Mouse (Mus musculus): ENCODE results near the gene Adamtsl4. TPM values are rescaled to one million over a fixed set of nuclear protein-coding genes. Genes with fewer than 3 reads are reported as not detected.

Adamtsl4 gene
- total RNA-seq (2014; fragmentation: Nextera tagmentation) (0.20 TPM in 1 of 2 replicates, not detected in the other), total RNA-seq (2017) (not detected in 2 replicates)

DNA sequence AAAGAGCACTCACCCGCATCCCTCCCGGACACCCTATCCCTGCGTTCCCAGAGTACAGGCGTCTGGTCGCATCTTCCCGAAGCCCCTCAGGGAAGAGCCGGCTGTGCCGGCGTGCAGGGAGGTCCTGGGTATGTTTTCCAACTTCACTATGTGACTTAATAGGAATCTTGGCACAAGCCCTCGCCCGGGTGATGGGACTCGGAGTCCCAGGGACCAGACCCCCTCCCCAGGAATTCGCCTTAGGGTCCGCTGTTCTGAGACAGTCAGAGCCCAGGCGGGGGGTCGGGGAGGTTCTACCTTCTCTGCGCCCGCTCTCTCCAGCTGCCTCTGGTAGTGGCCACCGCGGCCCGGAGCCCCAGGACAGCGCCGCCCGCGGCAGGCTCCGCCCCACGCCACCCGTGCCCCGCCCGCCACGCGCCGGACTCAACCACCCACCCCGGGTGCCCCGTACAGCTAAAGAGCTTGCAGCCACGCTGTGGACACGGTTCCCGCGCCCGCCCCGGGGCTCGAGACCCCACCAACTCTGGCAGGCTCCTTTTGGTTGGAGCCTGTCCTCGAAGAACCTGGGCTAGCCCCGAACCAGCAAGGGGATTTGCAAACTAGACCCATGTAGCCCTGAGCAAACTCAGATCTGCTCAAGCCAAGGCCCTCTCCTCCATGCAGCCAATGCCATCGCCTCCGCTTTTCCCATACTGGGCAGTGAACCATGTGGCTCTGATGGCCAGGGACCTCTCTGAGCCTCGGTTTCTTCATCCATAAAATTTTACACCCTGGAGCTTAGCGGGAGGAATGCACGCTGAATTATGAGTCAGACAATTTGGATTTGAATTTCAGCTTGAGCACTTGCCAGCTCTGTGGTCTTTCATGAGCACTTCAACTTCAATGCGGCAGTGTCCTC lies at the start of gene Adamtsl4:
Gene Adamtsl4, minus strand, starts transcription at position 394 of the 898 bp plus-strand sequence.
- peak; percentile 66 for ATAC-seq (replicated peaks; ENCODE audit: low FRiP score, low TSS enrichment, poor library complexity, severe bottlenecking)

DNA sequence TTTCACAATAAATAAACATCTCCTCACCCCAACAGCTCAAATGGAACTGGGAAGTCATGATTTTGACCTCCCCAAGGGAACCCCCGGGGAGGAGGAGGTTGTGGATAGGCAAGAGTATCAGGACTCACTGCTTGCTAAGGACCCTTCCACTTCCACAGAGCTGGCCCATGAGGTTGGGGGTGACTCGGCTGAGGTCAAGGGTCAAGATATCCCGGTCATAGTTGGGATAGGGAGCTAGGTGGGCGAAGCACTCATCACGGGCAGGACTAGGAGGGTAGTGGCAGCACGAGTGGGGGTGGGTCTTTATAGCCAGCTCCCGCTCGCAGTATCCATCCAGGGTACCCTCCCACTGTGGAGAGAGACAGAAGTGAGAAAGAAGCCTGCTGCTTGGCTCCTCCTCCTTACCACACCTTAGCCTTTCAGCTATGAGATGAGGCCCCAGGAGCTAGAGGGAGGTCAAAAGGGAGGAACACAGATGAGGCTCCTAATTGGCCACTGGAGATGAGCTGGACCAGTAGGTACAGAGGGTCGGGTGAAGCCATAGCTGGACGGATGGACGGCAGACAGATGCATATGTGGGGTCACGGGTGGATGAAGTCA lies 47.5 kb upstream of the Adamtsl4 start:
- no peak for ATAC-seq (replicated peaks; ENCODE audit: low FRiP score, low TSS enrichment, poor library complexity, severe bottlenecking)

DNA sequence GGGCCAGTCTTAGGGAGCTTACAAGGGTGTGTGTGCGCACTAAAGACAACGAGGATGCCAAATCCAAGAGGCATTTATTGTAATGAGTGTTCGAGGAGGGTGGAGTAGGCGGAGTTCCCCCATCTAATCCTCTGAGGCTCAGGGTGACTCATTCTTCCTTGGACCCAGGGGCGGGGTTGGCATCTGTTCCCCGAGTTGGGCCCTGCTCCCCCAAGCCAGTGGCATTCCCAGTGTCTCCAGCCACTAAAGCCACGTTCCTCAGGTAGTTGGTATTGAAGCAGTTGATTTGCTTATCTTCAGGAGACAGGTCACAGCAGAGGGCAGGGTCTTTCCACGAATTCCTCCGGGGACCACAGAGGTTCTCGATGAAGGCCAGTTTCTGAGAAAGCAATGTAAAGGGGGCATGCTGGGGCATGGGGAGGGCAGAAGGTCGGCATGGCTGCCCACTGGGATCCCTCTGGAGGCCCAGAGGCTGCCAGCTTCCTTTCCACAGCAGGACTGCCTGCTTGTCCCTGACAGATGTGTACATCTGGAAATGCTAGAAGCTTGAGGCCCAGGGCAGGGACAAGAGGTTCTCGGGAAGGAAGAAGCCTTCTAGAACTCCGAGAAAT lies 46.5 kb upstream of the Adamtsl4 start:
- ATAC-seq (replicated peaks; ENCODE audit: low FRiP score, low TSS enrichment, poor library complexity, severe bottlenecking): 0 out of 2 replicates have a peak, but pooled peaks have one; percentile 32

- peak; percentile 42; the same call in 1 of the 2 replicates for ATAC-seq (replicated peaks; ENCODE audit: low FRiP score, low TSS enrichment, poor library complexity, severe bottlenecking)
Observed at GRCm38 (mm10) chr3:95732744-95733521, 45.2 kb upstream of the Adamtsl4 start.

- ATAC-seq (replicated peaks; ENCODE audit: low FRiP score, low TSS enrichment, poor library complexity, severe bottlenecking): no peak
Observed at GRCm38 (mm10) chr3:95732297-95732696, 44.6 kb upstream of the Adamtsl4 start.

- ATAC-seq (replicated peaks; ENCODE audit: low FRiP score, low TSS enrichment, poor library complexity, severe bottlenecking): no peak
Observed at GRCm38 (mm10) chr3:95731802-95732201, 44.1 kb upstream of the Adamtsl4 start.

DNA sequence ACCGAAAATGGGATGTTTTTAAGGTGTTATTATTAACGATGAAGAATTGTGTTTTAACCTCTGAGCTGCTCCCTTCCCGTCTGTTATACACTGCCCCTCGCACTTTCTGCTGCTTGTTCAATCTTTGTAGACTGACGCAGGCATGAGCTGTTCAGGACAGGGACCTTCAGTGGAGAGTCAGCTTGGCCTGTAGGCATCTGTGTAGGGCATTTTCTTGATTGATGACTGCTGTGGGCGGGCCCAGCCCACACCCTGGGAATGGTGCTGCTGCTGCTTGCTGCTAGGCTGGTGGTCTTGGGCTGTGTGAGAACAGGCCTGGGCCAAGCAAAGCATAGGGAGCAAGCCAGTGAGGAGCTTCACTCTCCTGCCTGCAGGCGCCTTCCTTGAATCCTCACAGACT lies 42.7 kb upstream of the Adamtsl4 start:
- no peak for ATAC-seq (replicated peaks; ENCODE audit: low FRiP score, low TSS enrichment, poor library complexity, severe bottlenecking)

GRCm38 (mm10) chr3:95728906-95729305 lies 41.2 kb upstream of the Adamtsl4 start:
- ATAC-seq (replicated peaks; ENCODE audit: low FRiP score, low TSS enrichment, poor library complexity, severe bottlenecking): no peak

DNA sequence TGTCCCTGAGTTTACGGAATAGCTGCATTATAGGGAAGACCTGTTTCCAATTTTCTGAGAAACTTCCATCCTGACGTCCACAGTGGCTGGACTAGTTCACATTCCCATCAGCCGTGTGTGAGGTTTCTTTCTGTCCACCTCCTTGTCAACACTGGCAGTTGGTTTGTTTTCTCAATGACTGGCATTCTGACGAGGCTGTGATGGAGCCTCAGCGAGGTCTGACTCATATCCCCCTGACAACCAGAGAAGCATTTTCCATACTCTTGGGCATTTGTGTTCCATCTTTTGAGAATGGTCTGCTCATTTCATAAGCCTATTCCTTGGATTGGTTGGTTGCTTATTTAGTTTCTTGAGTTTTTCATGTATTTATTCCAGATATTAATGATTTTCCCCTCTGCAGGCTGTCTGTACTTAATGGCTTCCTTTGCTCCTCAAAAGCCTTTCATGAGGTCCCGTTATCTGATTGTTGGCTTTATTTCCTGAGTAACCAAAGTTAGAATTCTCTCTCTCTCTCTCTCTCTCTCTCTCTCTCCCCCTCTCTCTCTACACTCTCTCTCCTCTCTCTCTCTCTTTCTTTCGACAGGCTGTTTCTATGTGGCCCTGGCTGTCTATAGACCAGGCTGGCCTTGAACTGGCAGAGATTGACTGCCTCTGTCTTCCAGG lies 39.1 kb upstream of the Adamtsl4 start:
- no peak for ATAC-seq (replicated peaks; ENCODE audit: low FRiP score, low TSS enrichment, poor library complexity, severe bottlenecking)

DNA sequence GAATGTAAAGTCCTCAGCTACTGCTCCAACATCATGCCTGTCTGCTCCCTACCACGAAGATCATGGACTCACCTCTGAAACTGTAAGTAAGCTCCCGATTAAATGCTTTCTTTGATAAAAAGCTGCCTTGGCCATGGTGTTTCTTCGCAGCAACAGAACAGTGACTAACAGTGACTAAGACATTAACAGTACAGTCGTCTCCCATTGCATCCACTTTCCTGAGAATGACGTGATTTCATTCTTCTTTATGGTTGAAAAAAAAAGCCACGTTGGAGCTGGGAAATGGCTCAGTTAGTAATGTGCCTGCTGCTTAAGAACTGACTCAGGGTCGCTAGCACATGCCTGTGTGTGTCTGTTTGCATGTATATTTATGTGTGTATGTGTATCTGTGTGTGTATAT lies 38.1 kb upstream of the Adamtsl4 start:
- ATAC-seq (replicated peaks; ENCODE audit: low FRiP score, low TSS enrichment, poor library complexity, severe bottlenecking): no peak

DNA sequence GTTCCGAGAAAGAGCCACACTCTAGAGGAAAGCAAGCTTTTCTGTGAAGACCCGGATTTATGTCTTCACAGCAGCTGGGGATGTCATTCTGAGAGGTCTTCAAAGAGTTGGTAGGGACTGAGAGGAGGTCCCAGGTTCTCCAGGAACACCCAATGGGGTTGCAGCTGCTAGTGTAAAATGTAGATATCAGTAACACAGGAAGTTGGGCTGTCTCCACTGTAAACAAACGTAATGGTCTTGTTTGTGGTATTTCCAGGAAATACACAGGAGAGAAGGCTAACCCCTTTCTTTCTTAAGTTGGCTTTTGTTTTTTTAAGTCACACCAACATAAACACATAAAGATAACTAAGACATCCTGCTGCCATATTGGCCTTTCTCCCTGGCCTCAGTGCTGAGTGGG lies 34.7 kb upstream of the Adamtsl4 start:
- ATAC-seq (replicated peaks; ENCODE audit: low FRiP score, low TSS enrichment, poor library complexity, severe bottlenecking): no peak

DNA sequence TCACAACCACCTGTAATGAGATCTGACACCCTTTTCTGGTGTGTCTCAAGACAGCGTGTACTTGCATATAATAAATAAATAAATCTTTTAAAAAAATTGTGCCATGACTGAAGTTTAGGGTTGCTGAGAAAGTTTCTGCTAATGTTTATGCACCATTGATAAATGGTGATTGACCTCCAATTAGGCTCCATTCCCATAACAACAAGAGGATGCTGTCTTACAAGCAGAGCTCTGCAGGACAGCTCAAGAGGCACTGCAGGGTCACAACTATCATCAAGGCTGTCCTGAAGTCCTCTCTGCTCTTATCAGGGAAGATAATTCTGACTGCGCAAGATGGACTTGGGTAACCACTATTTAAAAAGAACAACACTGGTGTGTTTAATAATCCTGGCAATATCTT lies 30.4 kb upstream of the Adamtsl4 start:
- no peak for ATAC-seq (replicated peaks; ENCODE audit: low FRiP score, low TSS enrichment, poor library complexity, severe bottlenecking)

- no peak for ATAC-seq (replicated peaks; ENCODE audit: low FRiP score, low TSS enrichment, poor library complexity, severe bottlenecking)
Observed at GRCm38 (mm10) chr3:95716075-95716474, 28.4 kb upstream of the Adamtsl4 start.

DNA sequence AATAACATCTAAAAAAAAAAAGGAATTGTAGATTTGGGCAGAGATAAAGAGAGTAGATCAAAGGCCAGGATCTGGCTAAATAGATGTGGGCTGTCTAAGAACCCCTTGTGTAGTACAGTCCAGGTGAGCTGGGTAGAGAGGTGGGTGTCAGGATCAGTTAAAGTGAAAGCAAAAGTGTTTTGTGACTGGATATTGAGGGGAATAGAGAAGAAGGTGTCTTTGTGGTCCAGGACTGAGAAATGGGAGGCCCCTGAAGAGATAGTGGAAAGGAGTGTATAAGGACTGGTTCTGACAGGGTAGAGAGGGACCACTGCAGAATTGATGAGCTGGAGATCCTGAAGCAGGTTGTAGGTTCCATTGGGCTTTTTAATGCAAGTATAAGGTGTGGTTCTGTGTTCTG lies 22.2 kb upstream of the Adamtsl4 start:
- ATAC-seq (replicated peaks; ENCODE audit: low FRiP score, low TSS enrichment, poor library complexity, severe bottlenecking): no peak

DNA sequence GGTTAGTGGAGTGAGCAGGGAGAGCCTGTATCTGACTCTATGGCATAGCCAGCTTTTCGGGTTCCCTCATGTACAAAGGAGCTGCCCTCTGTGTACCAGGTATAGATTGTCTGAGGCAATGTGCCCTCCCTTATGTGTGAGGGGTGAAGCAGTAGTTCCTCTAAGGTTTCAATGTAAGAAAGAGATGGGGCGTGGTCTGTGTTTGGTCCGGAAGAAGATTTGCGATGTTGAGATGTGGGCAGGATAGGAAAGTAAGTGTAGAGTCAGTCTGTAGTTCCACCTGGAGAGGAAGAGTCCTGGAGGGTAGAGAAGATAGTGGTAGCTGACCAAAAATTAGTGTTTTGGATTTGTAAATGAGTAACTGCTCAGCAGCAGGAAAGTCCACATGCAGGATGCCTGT lies 21.3 kb upstream of the Adamtsl4 start:
- ATAC-seq (replicated peaks; ENCODE audit: low FRiP score, low TSS enrichment, poor library complexity, severe bottlenecking): no peak

DNA sequence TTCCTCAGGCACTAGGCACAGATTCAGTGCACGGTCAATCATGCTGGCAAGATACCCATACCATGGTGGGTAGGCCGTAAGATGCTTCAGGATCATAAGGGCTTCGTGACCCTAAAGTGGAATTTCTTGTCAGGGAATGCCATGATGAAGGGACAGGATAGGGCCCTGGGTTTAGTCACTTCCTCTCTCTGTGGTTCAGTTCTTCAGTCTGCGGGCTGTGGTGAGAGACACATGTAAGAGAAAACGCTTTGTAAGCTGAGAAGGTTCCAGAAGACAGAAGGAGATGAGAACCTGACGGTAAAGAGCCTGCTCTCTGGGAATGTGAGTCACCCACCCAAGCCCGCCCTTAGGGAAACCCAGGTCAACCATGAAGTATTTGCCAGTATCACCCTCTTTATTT lies 19.8 kb upstream of the Adamtsl4 start:
- ATAC-seq (replicated peaks; ENCODE audit: low FRiP score, low TSS enrichment, poor library complexity, severe bottlenecking): no peak

DNA sequence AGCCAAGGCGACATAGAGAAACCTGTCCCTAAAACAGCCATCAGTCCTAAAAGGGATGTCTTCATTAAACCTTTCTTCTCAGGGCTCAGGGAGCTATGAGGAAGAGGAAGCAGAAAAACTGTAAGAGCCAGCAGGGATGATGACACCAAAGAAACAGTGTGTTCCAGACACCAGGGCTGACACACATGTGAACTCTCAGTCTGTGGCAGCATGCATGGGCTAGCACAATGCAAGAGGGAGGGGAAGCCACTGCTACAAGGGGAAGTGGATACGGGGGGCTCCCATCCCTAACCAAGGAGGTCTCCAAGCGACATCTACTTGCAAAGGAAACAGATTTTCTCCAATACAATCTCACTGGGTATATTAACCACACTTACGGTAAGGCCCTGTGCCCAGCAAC lies 18.6 kb upstream of the Adamtsl4 start:
- no peak for ATAC-seq (replicated peaks; ENCODE audit: low FRiP score, low TSS enrichment, poor library complexity, severe bottlenecking)

GRCm38 (mm10) chr3:95704612-95705011 lies 16.9 kb upstream of the Adamtsl4 start:
- ATAC-seq (replicated peaks; ENCODE audit: low FRiP score, low TSS enrichment, poor library complexity, severe bottlenecking): no peak

DNA sequence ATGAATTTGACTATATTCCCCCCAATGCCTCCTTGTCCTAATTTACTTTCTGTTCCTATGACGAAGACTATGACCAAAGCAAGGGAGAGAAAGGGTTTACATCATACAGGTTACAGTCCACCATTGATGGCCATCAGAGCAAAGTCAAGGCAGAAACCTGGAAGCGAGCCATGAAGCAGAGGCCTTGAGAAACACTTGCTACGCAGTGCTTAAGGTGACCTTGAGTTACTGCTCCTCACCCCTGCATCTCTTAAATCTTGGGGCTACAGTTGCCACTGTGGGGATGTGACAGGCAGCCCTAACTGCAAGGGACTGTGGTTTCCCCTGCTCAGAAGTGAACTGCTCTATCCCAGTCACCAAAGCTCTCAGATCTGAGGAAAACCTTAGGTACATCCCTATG lies 15.6 kb upstream of the Adamtsl4 start:
- no peak for ATAC-seq (replicated peaks; ENCODE audit: low FRiP score, low TSS enrichment, poor library complexity, severe bottlenecking)

All from megakaryocyte-erythroid progenitor cell, adult 5-6 weeks (primary cell).